Mouse (Mus musculus): ENCODE results near the gene Enah. TPM values are rescaled to one million over a fixed set of nuclear protein-coding genes. Genes with fewer than 3 reads are reported as not detected.

The Enah gene
- polyA plus RNA-seq, 1 experiment from 2014 or later: 0.13 TPM

DNA sequence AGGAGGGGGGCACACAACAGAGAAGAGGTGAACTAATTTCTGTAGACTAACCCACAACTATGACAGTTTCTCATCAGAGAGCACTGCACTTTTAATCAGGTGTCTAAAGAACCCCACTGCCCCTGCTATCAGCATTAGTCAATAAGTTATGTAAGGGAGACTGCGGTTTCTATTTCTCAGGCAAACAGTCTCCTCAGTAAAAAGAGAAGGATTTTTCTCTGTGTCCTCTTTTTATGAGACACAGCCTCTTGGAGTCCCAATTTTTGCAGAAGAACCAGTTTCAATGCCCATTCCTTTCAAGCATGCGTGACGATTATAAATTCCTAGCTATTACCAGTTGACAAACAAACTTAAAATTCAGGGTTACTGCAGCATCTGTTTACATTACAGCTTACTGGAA is 59.4 kb downstream of the Enah start:
- Histone ChIP-seq H3K27ac (no peak overlapping the region), H3K36me3 (ENCODE audit: inconsistent target) (no peaks in the 10 kb centered on the region), H3K79me2 (ENCODE audit: inconsistent target) (no peaks in the 10 kb centered on the region), H3K4me3 (ENCODE audit: inconsistent target) (no peak overlapping the region)
- WGBS (ENCODE audit: missing documents): 93% methylated on average over 3 of the region's 3 CpGs

GRCm38 (mm10) chr1:181958392-181958791 is 61.4 kb downstream of the Enah start:
- no peak overlapping the region for H3K27ac ChIP-seq
- H3K79me2 ChIP-seq (ENCODE audit: inconsistent target): no peaks in the 10 kb centered on the region
- no peak overlapping the region for H3K4me3 ChIP-seq (ENCODE audit: inconsistent target)
- 75% methylated on average over 1 of the region's 1 CpGs for WGBS (ENCODE audit: missing documents)
- no peaks in the 10 kb centered on the region for H3K36me3 ChIP-seq (ENCODE audit: inconsistent target)

- Histone ChIP-seq H3K27ac (no peak overlapping the region), H3K4me3 (ENCODE audit: inconsistent target) (no peak overlapping the region), H3K36me3 (ENCODE audit: inconsistent target) (no peaks in the 10 kb centered on the region), H3K79me2 (ENCODE audit: inconsistent target) (no peaks in the 10 kb centered on the region)
- 97% methylated on average over 2 of the region's 2 CpGs for WGBS (ENCODE audit: missing documents)
Observed at GRCm38 (mm10) chr1:181957736-181958135, 62.1 kb downstream of the Enah start.

- Histone ChIP-seq H3K79me2 (ENCODE audit: inconsistent target) (no peaks in the 10 kb centered on the region), H3K36me3 (ENCODE audit: inconsistent target) (no peaks in the 10 kb centered on the region), H3K27ac (no peak overlapping the region), H3K4me3 (ENCODE audit: inconsistent target) (no peak overlapping the region)
Observed at GRCm38 (mm10) chr1:181953547-181953946, 66.2 kb downstream of the Enah start.

DNA sequence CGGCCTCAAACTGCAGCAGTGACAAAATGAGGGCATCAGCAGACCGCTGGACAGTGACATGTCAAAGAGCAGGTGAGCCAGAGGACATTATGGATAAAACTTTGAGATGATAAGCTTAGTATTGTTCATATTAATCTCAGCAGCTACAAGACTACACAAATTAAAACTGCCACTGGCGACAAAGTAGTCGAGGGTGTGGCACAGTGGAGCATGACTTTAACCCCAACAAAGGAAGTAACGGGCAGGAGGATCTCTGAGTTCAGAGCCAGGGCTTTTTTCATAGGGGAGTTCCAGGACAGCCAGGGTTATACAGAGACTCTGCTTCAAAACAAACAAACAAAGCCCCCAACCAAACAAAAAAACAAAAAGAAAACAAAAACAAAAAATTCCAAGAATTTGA is 68.5 kb downstream of the Enah start:
- no peaks in the 10 kb centered on the region for H3K36me3 ChIP-seq (ENCODE audit: inconsistent target)
- H3K79me2 ChIP-seq (ENCODE audit: inconsistent target): no peaks in the 10 kb centered on the region
- H3K27ac ChIP-seq: no peak overlapping the region
- H3K4me3 ChIP-seq (ENCODE audit: inconsistent target): no peak overlapping the region
- WGBS (ENCODE audit: missing documents): 61% methylated on average over 5 of the region's 5 CpGs

- 38% methylated on average over 9 of the region's 9 CpGs for WGBS (ENCODE audit: missing documents)
Observed at GRCm38 (mm10) chr1:181950721-181951120, 69.1 kb downstream of the Enah start.

GRCm38 (mm10) chr1:181948191-181948590 is 71.6 kb downstream of the Enah start:
- 96% methylated on average over 3 of the region's 3 CpGs for WGBS (ENCODE audit: missing documents)
- no peak overlapping the region for H3K4me3 ChIP-seq (ENCODE audit: inconsistent target)

More at GRCm38 (mm10) chr1:181950721-181951120, 69.1 kb downstream of the Enah start:
- Histone ChIP-seq H3K27ac (no peak overlapping the region), H3K36me3 (ENCODE audit: inconsistent target) (no peaks in the 10 kb centered on the region), H3K79me2 (ENCODE audit: inconsistent target) (no peaks in the 10 kb centered on the region), H3K4me3 (ENCODE audit: inconsistent target) (no peak overlapping the region)

DNA sequence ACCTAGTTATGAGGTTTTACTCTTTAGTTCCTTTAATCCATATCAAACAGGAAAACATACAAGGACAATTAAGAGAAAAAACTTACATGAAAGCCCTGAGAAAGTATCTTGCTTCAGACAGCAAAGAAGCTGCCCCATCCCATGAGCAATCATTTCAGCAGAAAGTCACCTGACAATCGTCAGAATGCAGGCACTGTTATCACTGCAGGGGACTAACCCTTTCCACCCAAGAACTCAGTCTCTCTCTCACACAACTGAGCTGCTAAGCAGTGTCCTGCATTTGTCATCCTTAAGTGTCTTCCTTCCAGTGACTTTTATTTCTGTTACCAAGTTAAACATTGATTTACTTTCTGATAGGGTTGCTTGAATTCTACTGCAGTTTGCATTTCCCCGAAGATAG is 82.7 kb downstream of the Enah start:
- 50% methylated on average over 2 of the region's 2 CpGs for WGBS (ENCODE audit: missing documents)
- H3K27ac ChIP-seq: no peak overlapping the region
- H3K36me3 ChIP-seq (ENCODE audit: inconsistent target): no peaks in the 10 kb centered on the region
- no peak overlapping the region for H3K4me3 ChIP-seq (ENCODE audit: inconsistent target)
- no peaks in the 10 kb centered on the region for H3K79me2 ChIP-seq (ENCODE audit: inconsistent target)

More at GRCm38 (mm10) chr1:181948191-181948590, 71.6 kb downstream of the Enah start:
- Histone ChIP-seq H3K27ac (no peak overlapping the region), H3K79me2 (ENCODE audit: inconsistent target) (no peaks in the 10 kb centered on the region), H3K36me3 (ENCODE audit: inconsistent target) (no peaks in the 10 kb centered on the region)

DNA sequence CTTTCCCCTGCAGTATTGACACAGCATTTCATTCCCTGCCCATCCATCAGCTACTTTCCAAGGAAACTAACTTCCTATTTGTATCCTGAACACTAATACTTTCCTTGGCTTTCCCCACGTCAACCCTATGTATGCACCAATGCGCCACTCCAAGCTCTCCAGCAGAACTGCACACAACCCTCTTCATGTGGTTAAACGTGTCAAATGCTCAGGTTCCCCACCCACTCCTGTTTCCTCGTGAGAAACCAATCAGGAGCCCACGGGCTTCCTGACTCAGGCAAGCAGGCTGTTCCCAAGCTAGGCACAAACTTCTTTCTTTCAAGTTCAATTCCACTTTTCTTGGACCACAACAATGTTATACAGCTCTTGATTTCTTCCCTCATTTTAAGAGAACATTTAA is 91.4 kb downstream of the Enah start:
- H3K4me3 ChIP-seq (ENCODE audit: inconsistent target): no peak overlapping the region
- H3K79me2 ChIP-seq (ENCODE audit: inconsistent target): no peaks in the 10 kb centered on the region
- no peak overlapping the region for H3K27ac ChIP-seq
- no peaks in the 10 kb centered on the region for H3K36me3 ChIP-seq (ENCODE audit: inconsistent target)
- WGBS (ENCODE audit: missing documents): 28% methylated on average over 5 of the region's 5 CpGs

DNA sequence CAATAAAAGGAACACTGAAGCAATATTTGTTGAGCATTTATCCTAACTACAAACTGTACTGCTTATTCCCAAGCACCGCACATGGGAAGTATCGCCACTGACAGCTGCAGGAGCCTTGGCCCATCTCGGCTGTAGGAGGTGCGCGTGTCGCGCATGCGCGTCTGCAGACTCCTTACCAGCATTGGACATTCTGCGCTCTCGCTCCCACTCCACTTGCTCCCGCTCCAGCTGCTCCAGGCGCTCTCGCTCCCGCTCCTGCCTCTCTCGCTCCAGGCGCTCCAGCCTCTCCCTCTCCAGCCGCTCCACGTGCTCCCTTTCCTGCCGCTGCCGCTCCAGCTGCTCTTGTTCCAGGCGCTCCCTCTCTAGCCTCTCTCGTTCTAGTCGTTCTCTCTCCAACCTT is 96.4 kb downstream of the Enah start:
- WGBS (ENCODE audit: missing documents): 93% methylated on average over 23 of the region's 24 CpGs
- Histone ChIP-seq H3K36me3 (ENCODE audit: inconsistent target) (no peaks in the 10 kb centered on the region), H3K4me3 (ENCODE audit: inconsistent target) (no peak overlapping the region), H3K79me2 (ENCODE audit: inconsistent target) (no peaks in the 10 kb centered on the region), H3K27ac (no peak overlapping the region)

GRCm38 (mm10) chr1:181921580-181922494 is 98.0 kb downstream of the Enah start:
- Histone ChIP-seq H3K36me3 (ENCODE audit: inconsistent target) (no peaks in the 10 kb centered on the region), H3K79me2 (ENCODE audit: inconsistent target) (no peaks in the 10 kb centered on the region), H3K4me3 (ENCODE audit: inconsistent target) (peak overlapping the region; percentile 20), H3K27ac (no peak overlapping the region)
- 54% methylated on average over 27 of the region's 37 CpGs for WGBS (ENCODE audit: missing documents)

DNA sequence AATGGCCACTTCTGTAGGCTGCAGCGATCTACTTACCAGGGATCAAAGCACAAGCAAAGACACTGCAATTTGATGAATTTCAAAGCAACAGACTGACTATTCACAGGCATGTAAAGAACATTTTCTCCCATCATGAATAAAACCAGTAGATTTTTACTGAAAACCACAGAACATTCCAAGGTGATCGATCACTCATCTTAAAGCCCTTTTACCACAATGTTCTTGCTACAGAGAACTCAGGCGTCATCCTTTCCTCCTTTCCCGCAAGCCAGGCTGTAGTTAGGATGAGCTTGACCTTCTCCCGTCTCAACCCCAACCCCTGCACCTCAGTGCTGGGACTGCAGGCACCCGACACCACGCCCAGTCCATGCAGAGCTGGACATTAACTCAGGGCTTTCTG is 107.9 kb downstream of the Enah start:
- Histone ChIP-seq H3K36me3 (ENCODE audit: inconsistent target) (no peaks in the 10 kb centered on the region), H3K79me2 (ENCODE audit: inconsistent target) (no peaks in the 10 kb centered on the region), H3K4me3 (ENCODE audit: inconsistent target) (no peak overlapping the region), H3K27ac (no peak overlapping the region)
- 93% methylated on average over 4 of the region's 7 CpGs for WGBS (ENCODE audit: missing documents)

DNA sequence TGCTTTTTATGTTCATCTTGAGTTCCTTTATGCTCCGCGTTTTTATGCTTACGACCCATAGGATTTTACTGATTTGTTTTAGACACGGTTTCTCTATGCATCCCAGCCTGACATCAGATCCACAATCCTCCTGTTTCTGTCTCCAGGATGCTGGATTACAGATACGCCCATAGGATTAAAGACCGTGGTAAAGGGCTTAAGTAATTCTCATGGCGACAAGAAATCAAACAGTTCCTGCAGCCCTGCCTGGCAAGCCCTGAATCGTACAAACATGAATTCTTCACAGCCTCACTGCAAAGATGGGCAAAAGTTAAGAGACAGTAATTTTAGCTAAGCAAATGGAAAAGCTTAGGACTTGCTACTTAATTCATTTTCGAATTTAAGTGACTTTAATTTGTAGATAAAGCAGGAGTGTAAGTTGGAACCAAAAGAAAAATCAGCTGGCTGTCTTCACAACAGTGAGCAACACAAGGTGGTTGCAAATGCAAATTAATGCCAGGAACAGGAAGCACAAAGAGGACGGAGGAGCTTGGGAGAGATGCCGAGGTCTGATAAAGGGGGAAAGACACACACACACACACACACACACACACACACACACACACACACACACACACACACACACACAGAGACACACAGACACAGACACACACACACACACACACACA is 118.0 kb downstream of the Enah start:
- H3K36me3 ChIP-seq (ENCODE audit: inconsistent target): no peaks in the 10 kb centered on the region
- WGBS (ENCODE audit: missing documents): 75% methylated on average over 10 of the region's 11 CpGs
- no peaks in the 10 kb centered on the region for H3K79me2 ChIP-seq (ENCODE audit: inconsistent target)
- no peak overlapping the region for H3K27ac ChIP-seq
- no peak overlapping the region for H3K4me3 ChIP-seq (ENCODE audit: inconsistent target)

DNA sequence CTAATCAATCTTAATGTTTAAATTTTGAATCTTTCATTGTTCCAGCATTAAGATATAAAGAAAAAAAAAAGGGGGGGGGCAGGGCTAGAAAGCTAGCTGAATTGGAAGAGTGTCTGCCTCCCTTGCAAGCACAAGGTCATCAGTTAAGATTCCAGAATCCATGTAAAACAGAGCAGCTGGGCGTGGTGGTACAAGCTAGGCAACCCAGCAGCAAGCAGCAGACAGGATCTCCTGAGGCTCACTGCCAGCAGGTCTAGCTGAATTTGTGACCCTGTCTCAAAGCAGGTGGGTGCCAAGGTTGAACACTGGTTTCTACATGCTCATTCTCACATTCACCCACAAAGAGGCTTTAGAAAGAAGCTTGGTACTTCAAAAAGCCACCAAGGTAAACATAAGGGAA is 118.9 kb downstream of the Enah start:
- no peaks in the 10 kb centered on the region for H3K79me2 ChIP-seq (ENCODE audit: inconsistent target)
- 100% methylated on average over 1 of the region's 1 CpGs for WGBS (ENCODE audit: missing documents)
- no peak overlapping the region for H3K27ac ChIP-seq
- H3K36me3 ChIP-seq (ENCODE audit: inconsistent target): no peaks in the 10 kb centered on the region
- no peak overlapping the region for H3K4me3 ChIP-seq (ENCODE audit: inconsistent target)

- no peak overlapping the region for H3K4me3 ChIP-seq (ENCODE audit: inconsistent target)
- no peaks in the 10 kb centered on the region for H3K79me2 ChIP-seq (ENCODE audit: inconsistent target)
- H3K27ac ChIP-seq: no peak overlapping the region
- H3K36me3 ChIP-seq (ENCODE audit: inconsistent target): no peaks in the 10 kb centered on the region
- 80% methylated on average over 1 of the region's 1 CpGs for WGBS (ENCODE audit: missing documents)
Observed at GRCm38 (mm10) chr1:181898961-181899360, 120.8 kb downstream of the Enah start.
